Mouse (Mus musculus) erythroblast, embryonic 14.5 days (primary cell): ENCODE results near the gene Rabep1.

ENCODE experiments used
- GATA1 ChIP-seq: IDR thresholded peaks from 2 replicates; pipeline ENCODE4 v1.6.1; 2012; ENCODE audit warnings: low read length, inconsistent platforms, mixed read lengths
- TAL1 ChIP-seq: IDR thresholded peaks from 3 replicates; pipeline ENCODE4 v1.6.1; 2012; ENCODE audit warnings: low read length, inconsistent platforms, mixed read lengths

DNA sequence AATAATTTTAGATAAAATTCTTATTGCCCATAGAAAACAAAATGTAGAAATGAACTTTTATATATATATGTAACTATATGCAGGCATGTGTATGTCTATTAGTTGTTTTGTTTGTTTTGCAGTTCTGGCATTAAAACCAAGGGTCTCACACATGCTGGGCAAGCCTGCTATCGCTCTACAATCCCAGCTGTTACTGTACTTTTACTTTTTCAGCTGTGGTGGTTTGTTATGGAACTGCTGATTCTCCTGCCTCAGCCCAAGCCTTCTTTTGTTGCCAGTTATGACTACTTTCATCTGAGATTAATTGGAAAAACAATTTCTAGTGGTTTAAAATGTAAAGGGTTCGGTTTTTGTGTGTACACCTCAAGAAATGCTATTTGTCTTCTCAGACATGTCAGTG, 20.6 kb downstream of the Rabep1 start:
- TF ChIP-seq TAL1 (no peak), GATA1 (no peak)
